In genomic region chr15:78843581-78844469, GRCm38 (mm10) we compare ENCODE assay signal across 8 mouse cellular contexts. TPM values are rescaled to one million over a fixed set of nuclear protein-coding genes. Genes with fewer than 3 reads are reported as not detected.
DNase-seq lines count a peak whose midpoint lies in the region; ATAC-seq and TF ChIP-seq lines count a peak whose summit lies in the region.

No protein-coding gene starts in this region.

- H3K27me3 ChIP-seq in E14TG2a.4 (ENCODE audit: insufficient read depth, low read length): peaks cover 67% of the 10 kb centered on the region
- H3K27me3 ChIP-seq in heart, embryonic 15.5 days: no peaks in the 10 kb centered on the region
- peaks cover 6% of the 10 kb centered on the region for H3K27me3 ChIP-seq in limb, embryonic 11.5 days (ENCODE audit: control insufficient read depth, insufficient read depth, low read length)
- peaks cover 33% of the 10 kb centered on the region for H3K27me3 ChIP-seq in midbrain, embryonic 15.5 days (replicated peaks)

- H3K4me2 ChIP-seq in heart, embryonic 15.5 days: peak overlapping the region; percentile 91
- H3K4me2 ChIP-seq in limb, embryonic 11.5 days (ENCODE audit: low read depth, severe bottlenecking): peak overlapping the region; percentile 91
- peak overlapping the region; percentile 77 for H3K4me2 ChIP-seq in midbrain, embryonic 15.5 days

- 35% methylated on average over 21 of the region's 21 CpGs for WGBS in heart, embryonic 15.5 days
- WGBS in limb, embryonic 11.5 days: 37% methylated on average over 21 of the region's 21 CpGs
- 40% methylated on average over 21 of the region's 21 CpGs for WGBS in midbrain, embryonic 15.5 days

- no peaks in the 10 kb centered on the region for H3K9me3 ChIP-seq in E14TG2a.4 (ENCODE audit: low read length)
- no peaks in the 10 kb centered on the region for H3K9me3 ChIP-seq in heart, embryonic 15.5 days (replicated peaks)
- no peaks in the 10 kb centered on the region for H3K9me3 ChIP-seq in limb, embryonic 11.5 days (ENCODE audit: control insufficient read depth, low read length)
- no peaks in the 10 kb centered on the region for H3K9me3 ChIP-seq in midbrain, embryonic 15.5 days

- peak; percentile 57 for DNase-seq in adrenal gland, postnatal 14 days
- no peak for DNase-seq in limb, embryonic 11.5 days (ENCODE audit: low spot score)
- DNase-seq in right cerebral cortex, adult 2 months (ENCODE audit: low spot score in 2 of 2): no peak
- no peak for DNase-seq in cerebellum, postnatal 10 days
- no peak for DNase-seq in urinary bladder, postnatal 25 days (ENCODE audit: low spot score)

- H3K36me3 ChIP-seq in E14TG2a.4 (ENCODE audit: insufficient read depth, low read length): no peaks in the 10 kb centered on the region
- peaks cover 12% of the 10 kb centered on the region for H3K36me3 ChIP-seq in heart, embryonic 15.5 days
- H3K36me3 ChIP-seq in limb, embryonic 11.5 days (ENCODE audit: control insufficient read depth, insufficient read depth, low read length): no peaks in the 10 kb centered on the region
- H3K36me3 ChIP-seq in midbrain, embryonic 15.5 days (replicated peaks): no peaks in the 10 kb centered on the region

- ATAC-seq in heart, embryonic 15.5 days (replicated peaks; ENCODE audit: insufficient number of reproducible peaks, insufficient read depth, low FRiP score, low read depth): no peak
- ATAC-seq in limb, embryonic 11.5 days (ENCODE audit: insufficient number of reproducible peaks, low FRiP score, low TSS enrichment, low read depth): no peak
- no peak for ATAC-seq in midbrain, embryonic 15.5 days (replicated peaks)

- H3K27ac ChIP-seq in heart, embryonic 15.5 days: peak overlapping the region; percentile 93
- H3K27ac ChIP-seq in limb, embryonic 11.5 days (replicated peaks; ENCODE audit: low read depth, low read length): no peak overlapping the region
- no peak overlapping the region for H3K27ac ChIP-seq in midbrain, embryonic 15.5 days

- H3K4me3 ChIP-seq in E14TG2a.4 (replicated peaks; ENCODE audit: low read length): 0 out of 2 replicates have a peak overlapping the region, but pooled peaks have one; percentile 77
- peak overlapping the region; percentile 78 for H3K4me3 ChIP-seq in heart, embryonic 15.5 days
- peak overlapping the region; percentile 53 for H3K4me3 ChIP-seq in limb, embryonic 11.5 days (ENCODE audit: low read depth, low read length)
- H3K4me3 ChIP-seq in midbrain, embryonic 15.5 days: peak overlapping the region; percentile 44

- peak overlapping the region; percentile 84 for H3K9ac ChIP-seq in heart, embryonic 15.5 days
- peak overlapping the region; percentile 80; the same call in 1 of the 2 replicates for H3K9ac ChIP-seq in limb, embryonic 11.5 days (ENCODE audit: low read length)
- H3K9ac ChIP-seq in midbrain, embryonic 15.5 days: no peak overlapping the region

- 0 out of 2 replicates have a peak, but pooled peaks have one; percentile 6 for TF ChIP-seq CTCF in E14TG2a.4 (conservative IDR thresholded peaks at IDR 0.05; ENCODE audit: low read length)

- H3K4me1 ChIP-seq in E14TG2a.4 (replicated peaks; ENCODE audit: low read depth, low read length): peaks cover 77% of the 10 kb centered on the region
- peaks cover 85% of the 10 kb centered on the region for H3K4me1 ChIP-seq in heart, embryonic 15.5 days (replicated peaks)
- peaks cover 37% of the 10 kb centered on the region for H3K4me1 ChIP-seq in limb, embryonic 11.5 days (ENCODE audit: control insufficient read depth, insufficient read depth, low read length)
- H3K4me1 ChIP-seq in midbrain, embryonic 15.5 days: peaks cover 38% of the 10 kb centered on the region

RNA-seq across cellular contexts. Expression of gene Cdc42ep1, which starts 1.4 kb away (rescaled TPM):
- 44.5 and 45.1 TPM in 2 replicates for total RNA-seq in adrenal gland, postnatal 14 days (2021)
- 32.0 and 40.4 TPM in 2 replicates for polyA plus RNA-seq in heart, embryonic 15.5 days (2015; fragmentation: Nextera tagmentation; extraction: Ambion mirVana)
- 11.2 and 12.6 TPM in 2 replicates for polyA plus RNA-seq in limb, embryonic 11.5 days (2014; fragmentation: Nextera tagmentation; extraction: Ambion mirVana)
- 13.1 and 15.7 TPM in 2 replicates for polyA plus RNA-seq in midbrain, embryonic 15.5 days (2015; fragmentation: Nextera tagmentation; extraction: Ambion mirVana)

RNA-seq across cellular contexts. Expression of gene Lgals2, which starts 11.5 kb away (rescaled TPM):
- 0.85 TPM in 1 of 2 replicates, not detected in the other for total RNA-seq in adrenal gland, postnatal 14 days (2021)
- 0.43 and 0.45 TPM in 2 replicates for polyA plus RNA-seq in heart, embryonic 15.5 days (2015; fragmentation: Nextera tagmentation; extraction: Ambion mirVana)
- not detected in 2 replicates for polyA plus RNA-seq in limb, embryonic 11.5 days (2014; fragmentation: Nextera tagmentation; extraction: Ambion mirVana)
- 0.31 TPM in 1 of 2 replicates, not detected in the other for polyA plus RNA-seq in midbrain, embryonic 15.5 days (2015; fragmentation: Nextera tagmentation; extraction: Ambion mirVana)

RNA-seq across cellular contexts. Expression of gene Gga1, which starts 33.2 kb away (rescaled TPM):
- total RNA-seq in adrenal gland, postnatal 14 days (2021): 51.7 and 52.0 TPM in 2 replicates
- polyA plus RNA-seq in heart, embryonic 15.5 days (2015; fragmentation: Nextera tagmentation; extraction: Ambion mirVana): 39.7 and 48.4 TPM in 2 replicates
- 30.9 and 32.7 TPM in 2 replicates for polyA plus RNA-seq in limb, embryonic 11.5 days (2014; fragmentation: Nextera tagmentation; extraction: Ambion mirVana)
- polyA plus RNA-seq in midbrain, embryonic 15.5 days (2015; fragmentation: Nextera tagmentation; extraction: Ambion mirVana): 50.7 and 50.8 TPM in 2 replicates

RNA-seq across cellular contexts. Expression of gene Card10, which starts 41.0 kb away (rescaled TPM):
- total RNA-seq in adrenal gland, postnatal 14 days (2021): 10.6 and 12.7 TPM in 2 replicates
- 5.7 and 7.6 TPM in 2 replicates for polyA plus RNA-seq in heart, embryonic 15.5 days (2015; fragmentation: Nextera tagmentation; extraction: Ambion mirVana)
- polyA plus RNA-seq in limb, embryonic 11.5 days (2014; fragmentation: Nextera tagmentation; extraction: Ambion mirVana): 3.4 and 3.5 TPM in 2 replicates
- 2.1 and 2.3 TPM in 2 replicates for polyA plus RNA-seq in midbrain, embryonic 15.5 days (2015; fragmentation: Nextera tagmentation; extraction: Ambion mirVana)

RNA-seq across cellular contexts. Expression of gene Gm49510, which starts 55.6 kb away (rescaled TPM):
- total RNA-seq in adrenal gland, postnatal 14 days (2021): not detected in 2 replicates
- 0.53 TPM in 1 of 2 replicates, not detected in the other for polyA plus RNA-seq in heart, embryonic 15.5 days (2015; fragmentation: Nextera tagmentation; extraction: Ambion mirVana)
- 0.92 and 1.0 TPM in 2 replicates for polyA plus RNA-seq in limb, embryonic 11.5 days (2014; fragmentation: Nextera tagmentation; extraction: Ambion mirVana)
- not detected in 2 replicates for polyA plus RNA-seq in midbrain, embryonic 15.5 days (2015; fragmentation: Nextera tagmentation; extraction: Ambion mirVana)
